Mouse (Mus musculus) stomach, postnatal 0 days (tissue): ENCODE results near the gene Dlg2. TPM values are rescaled to one million over a fixed set of nuclear protein-coding genes. Genes with fewer than 3 reads are reported as not detected.

Experiments used
- ATAC-seq: fragments of 200-750 bp; cut with Nextera tagmentation; 2 replicates; pipeline ENCODE4 v1.8.0; 2017; ENCODE audit not compliant: low FRiP score, low TSS enrichment
- DNase-seq: peaks from one replicate; pipeline ENCODE4 v3.0.0-alpha.2; 2016; ENCODE audit warnings: low spot score
- H3K27ac ChIP-seq: fragments of 300-500 bp; sonication (generic); replicated peaks from 2 replicates; pipeline ENCODE4 v1.5.1; 2014; ENCODE audit warnings: mild to moderate bottlenecking, control low read depth
- H3K27me3 ChIP-seq: fragments of 300-500 bp; sonication (generic); 2 replicates; pipeline ENCODE4 v1.6.1; 2014; ENCODE audit warnings: low read length; ENCODE audit not compliant: control insufficient read depth, insufficient read depth
- H3K36me3 ChIP-seq: fragments of 300-500 bp; sonication (generic); 2 replicates; pipeline ENCODE4 v1.6.1; 2014; ENCODE audit warnings: low read length, mixed read lengths; ENCODE audit not compliant: control insufficient read depth, insufficient read depth
- H3K4me1 ChIP-seq: fragments of 300-500 bp; sonication (generic); replicated peaks from 2 replicates; pipeline ENCODE4 v1.6.1; 2014; ENCODE audit warnings: antibody characterized with exemption; ENCODE audit not compliant: control insufficient read depth, insufficient read depth
- H3K4me2 ChIP-seq: fragments of 300-500 bp; sonication (generic); replicated peaks from 2 replicates; pipeline ENCODE4 v1.6.1; 2014; ENCODE audit warnings: low read depth, mild to moderate bottlenecking, control low read depth, moderate library complexity
- H3K4me3 ChIP-seq: fragments of 300-500 bp; sonication (generic); 2 replicates; pipeline ENCODE4 v1.5.1; 2014; ENCODE audit warnings: low read depth, low read length, control low read depth
- H3K9ac ChIP-seq: fragments of 300-500 bp; sonication (generic); 2 replicates; pipeline ENCODE4 v1.6.1; 2014; ENCODE audit warnings: mild to moderate bottlenecking, low read length, control low read depth, mixed read lengths
- H3K9me3 ChIP-seq: fragments of 300-500 bp; sonication (generic); 2 replicates; pipeline ENCODE4 v1.6.1; 2016; ENCODE audit warnings: low read length; ENCODE audit not compliant: control insufficient read depth
- CTCF ChIP-seq: IDR thresholded peaks from 2 replicates; pipeline ENCODE4 v1.5.1; 2016; ENCODE audit warnings: antibody characterized with exemption, low read depth, mild to moderate bottlenecking, moderate library complexity
- EP300 ChIP-seq: optimal IDR thresholded peaks from 2 replicates; pipeline ENCODE3; 2016; ENCODE audit warnings: antibody characterized with exemption
- WGBS: fragments of 180-500 bp; shearing (Covaris S2); extraction: QIAGEN DNeasy Blood & Tissue Kit; methylation state at CpG from one replicate; pipeline ENCODE4 v1.1.7; 2014; 5-methylcytosine and 5-hydroxymethylcytosine counted together
- polyA plus RNA-seq: library from polyadenylated mRNA; unstranded; fragments of >200 nt; fragmentation: Nextera tagmentation; extraction: Ambion mirVana; gene quantifications from 2 replicates; pipeline ENCODE4 v1.2.1, GENCODE M21; 2015

Dlg2 gene
- polyA plus RNA-seq, 1 experiment from 2014 or later, result 12.8 TPM

DNA sequence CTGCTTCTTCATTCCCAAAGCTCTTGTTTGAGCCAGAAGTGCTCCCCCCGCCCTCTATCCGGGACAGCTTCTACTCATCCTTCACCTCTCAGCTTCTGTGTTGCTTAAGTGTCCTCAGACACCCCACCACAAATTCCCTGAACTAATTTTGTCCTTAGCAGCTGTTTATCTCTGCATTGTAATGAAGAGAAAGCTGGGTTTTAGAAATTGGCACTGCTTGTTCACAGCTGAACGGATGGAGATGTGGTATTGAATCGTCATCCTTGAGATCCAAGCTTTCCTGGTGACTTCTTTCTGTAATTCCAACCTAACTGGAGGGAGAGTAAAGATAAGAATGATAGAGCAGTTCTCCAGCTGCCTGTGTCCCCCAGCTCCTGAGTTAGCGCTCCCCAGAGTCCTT lies 834.7 kb downstream of the Dlg2 start:
- no peaks in the 10 kb centered on the region for H3K4me1 ChIP-seq
- H3K27me3 ChIP-seq, result no peaks in the 10 kb centered on the region
- no peak overlapping the region for H3K4me2 ChIP-seq
- no peaks in the 10 kb centered on the region for H3K36me3 ChIP-seq
- no peaks in the 10 kb centered on the region for H3K9me3 ChIP-seq
- 77% methylated on average over 5 of the region's 5 CpGs for WGBS
- no peak overlapping the region for H3K27ac ChIP-seq
- DNase-seq (no peak), ATAC-seq (no peak)
- TF ChIP-seq EP300 (no peak), CTCF (no peak)
- H3K9ac ChIP-seq, result no peak overlapping the region
- H3K4me3 ChIP-seq, result no peak overlapping the region

DNA sequence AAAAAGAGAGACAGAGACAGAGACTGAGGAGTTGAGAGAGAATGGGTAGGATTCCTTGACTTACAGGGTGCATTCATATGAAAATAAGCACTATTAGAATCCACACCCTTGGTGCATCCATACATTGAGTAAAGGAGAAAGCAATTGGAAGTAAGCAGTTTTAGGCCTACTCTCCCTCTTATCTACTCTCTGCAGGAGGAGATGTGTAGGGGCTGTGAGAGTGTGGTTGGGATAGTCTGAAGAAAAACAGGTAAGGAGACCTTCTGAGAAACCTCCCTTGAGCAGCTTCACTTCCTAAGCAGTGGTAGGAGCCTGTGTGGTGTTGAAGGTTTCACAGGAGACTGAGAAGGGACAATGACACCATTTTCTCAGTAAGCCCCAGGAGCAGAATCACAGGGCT lies 868.6 kb downstream of the Dlg2 start:
- Histone ChIP-seq H3K27ac (no peak overlapping the region), H3K4me2 (no peak overlapping the region), H3K36me3 (no peaks in the 10 kb centered on the region), H3K9ac (no peak overlapping the region), H3K4me3 (no peak overlapping the region), H3K9me3 (no peaks in the 10 kb centered on the region), H3K27me3 (no peaks in the 10 kb centered on the region), H3K4me1 (no peaks in the 10 kb centered on the region)
- DNase-seq (no peak), ATAC-seq (no peak)
- TF ChIP-seq EP300, result no peak
- no peak for TF ChIP-seq CTCF

DNA sequence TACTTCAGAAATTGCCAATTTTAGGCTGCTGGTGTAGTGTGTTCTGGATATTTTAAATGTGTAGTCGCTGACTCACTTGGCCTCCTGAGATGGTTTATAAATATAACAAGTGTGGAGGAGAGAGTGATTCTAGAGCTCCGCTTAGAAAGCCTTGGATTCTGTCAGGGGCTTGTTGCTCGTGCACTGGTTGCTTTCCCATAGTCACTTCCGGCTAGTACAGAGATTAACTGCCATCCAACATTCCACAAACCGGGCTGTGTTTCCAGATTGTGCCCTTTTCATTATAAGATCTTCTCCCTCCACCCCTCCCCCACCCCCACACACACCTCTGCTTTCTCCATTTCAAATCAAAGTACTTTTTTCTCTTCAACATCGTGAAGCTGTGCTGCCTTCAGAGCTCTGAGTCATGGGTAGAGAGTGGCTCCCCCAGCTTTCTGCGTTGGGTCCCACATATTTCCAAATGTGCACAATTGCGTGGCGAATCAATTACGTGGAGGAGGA lies 893.4 kb downstream of the Dlg2 start:
- Histone ChIP-seq H3K4me2 (no peak overlapping the region), H3K4me3 (no peak overlapping the region), H3K4me1 (no peaks in the 10 kb centered on the region), H3K27ac (no peak overlapping the region), H3K36me3 (no peaks in the 10 kb centered on the region), H3K9me3 (no peaks in the 10 kb centered on the region), H3K9ac (no peak overlapping the region), H3K27me3 (no peaks in the 10 kb centered on the region)
- ATAC-seq (no peak), DNase-seq (no peak)
- no peak for TF ChIP-seq CTCF
- TF ChIP-seq EP300, result no peak
- WGBS, result 64% methylated on average over 10 of the region's 10 CpGs

DNA sequence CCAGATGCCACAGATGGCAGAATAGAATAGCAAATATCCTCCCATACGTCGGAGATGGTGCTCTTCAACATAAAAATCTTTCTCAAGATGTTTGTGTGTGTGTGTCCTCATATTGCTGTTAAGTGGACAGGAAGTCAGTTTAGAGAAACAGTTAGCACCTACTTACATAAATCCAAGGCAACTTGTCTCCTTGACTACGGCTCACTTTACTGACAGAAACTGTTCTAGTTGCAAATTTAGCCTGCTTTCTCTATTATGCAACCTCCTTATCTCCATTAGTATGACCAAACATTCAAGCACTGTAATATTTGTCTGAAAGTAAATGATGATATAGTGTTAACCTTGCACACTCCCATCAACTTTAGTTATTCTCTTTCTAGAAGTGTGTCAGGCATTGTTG lies 905.8 kb downstream of the Dlg2 start:
- no peak for DNase-seq
- 60% methylated on average over 3 of the region's 3 CpGs for WGBS
- no peaks in the 10 kb centered on the region for H3K36me3 ChIP-seq

DNA sequence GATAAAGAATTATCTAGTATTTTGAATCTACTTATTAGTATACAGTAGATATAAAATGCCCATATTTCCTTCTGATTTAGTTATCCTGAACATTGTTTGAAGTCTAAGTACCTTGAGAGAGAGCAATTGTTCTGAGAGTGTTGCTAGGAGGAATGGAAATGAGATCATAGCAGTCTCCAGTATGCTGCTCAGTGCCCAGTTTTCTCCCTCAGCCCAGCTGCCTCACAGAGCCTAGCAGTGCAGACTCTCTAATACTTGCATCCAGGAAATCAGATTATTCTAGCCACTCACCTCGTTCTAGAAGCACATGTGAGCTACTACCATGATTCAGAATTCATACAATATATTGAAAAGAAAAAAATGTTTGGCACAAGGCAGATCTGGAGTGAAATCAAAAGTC lies 907.4 kb downstream of the Dlg2 start:
- Histone ChIP-seq H3K9ac (no peak overlapping the region), H3K27me3 (no peaks in the 10 kb centered on the region), H3K4me1 (no peaks in the 10 kb centered on the region), H3K9me3 (no peaks in the 10 kb centered on the region), H3K36me3 (no peaks in the 10 kb centered on the region), H3K4me2 (no peak overlapping the region), H3K27ac (no peak overlapping the region), H3K4me3 (no peak overlapping the region)
- no peak for DNase-seq
- TF ChIP-seq EP300 (no peak), CTCF (no peak)
- WGBS, result 43% methylated on average over 1 of the region's 1 CpGs
- ATAC-seq, result no peak

More for the DNA sequence above, 905.8 kb downstream of the Dlg2 start:
- H3K27ac ChIP-seq, result no peak overlapping the region
- no peak overlapping the region for H3K4me3 ChIP-seq
- no peak for ATAC-seq
- no peaks in the 10 kb centered on the region for H3K4me1 ChIP-seq
- no peak overlapping the region for H3K4me2 ChIP-seq
- no peak overlapping the region for H3K9ac ChIP-seq
- H3K9me3 ChIP-seq, result no peaks in the 10 kb centered on the region
- no peak for TF ChIP-seq EP300
- TF ChIP-seq CTCF, result no peak
- H3K27me3 ChIP-seq, result no peaks in the 10 kb centered on the region

DNA sequence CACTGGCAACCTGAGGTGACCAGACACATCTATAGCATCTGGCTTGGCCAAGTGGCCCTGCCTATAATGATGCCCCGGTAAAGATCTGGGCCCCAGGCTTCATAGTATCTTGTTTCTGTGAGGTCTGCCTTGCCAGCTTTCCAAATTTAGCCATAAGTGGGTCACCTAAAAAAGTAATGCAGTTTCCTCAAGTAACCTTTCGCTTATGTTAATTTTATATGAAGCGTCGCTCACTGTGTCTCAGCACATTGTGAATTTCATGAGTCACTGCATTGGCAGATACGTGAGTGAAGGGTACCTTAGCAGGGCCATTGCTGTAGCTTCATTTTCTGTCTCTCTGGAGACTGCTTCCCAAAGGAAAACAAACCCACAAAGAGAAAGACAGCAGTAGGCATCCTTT lies 912.8 kb downstream of the Dlg2 start:
- Histone ChIP-seq H3K9me3 (no peaks in the 10 kb centered on the region), H3K27me3 (no peaks in the 10 kb centered on the region), H3K36me3 (no peaks in the 10 kb centered on the region), H3K4me2 (no peak overlapping the region), H3K9ac (no peak overlapping the region), H3K4me3 (no peak overlapping the region), H3K27ac (no peak overlapping the region), H3K4me1 (no peaks in the 10 kb centered on the region)
- TF ChIP-seq CTCF (no peak), EP300 (no peak)
- 91% methylated on average over 5 of the region's 5 CpGs for WGBS
- DNase-seq (no peak), ATAC-seq (no peak)
